Mouse (Mus musculus): ENCODE measurements around the gene Npl. TPM values are rescaled to one million over a fixed set of nuclear protein-coding genes. Genes with fewer than 3 reads are reported as not detected.

Gene Npl
- not detected in 2 replicates for polyA plus RNA-seq (2012; ENCODE audit: insufficient read depth, insufficient read length, low replicate concordance, missing spikeins)

DNA sequence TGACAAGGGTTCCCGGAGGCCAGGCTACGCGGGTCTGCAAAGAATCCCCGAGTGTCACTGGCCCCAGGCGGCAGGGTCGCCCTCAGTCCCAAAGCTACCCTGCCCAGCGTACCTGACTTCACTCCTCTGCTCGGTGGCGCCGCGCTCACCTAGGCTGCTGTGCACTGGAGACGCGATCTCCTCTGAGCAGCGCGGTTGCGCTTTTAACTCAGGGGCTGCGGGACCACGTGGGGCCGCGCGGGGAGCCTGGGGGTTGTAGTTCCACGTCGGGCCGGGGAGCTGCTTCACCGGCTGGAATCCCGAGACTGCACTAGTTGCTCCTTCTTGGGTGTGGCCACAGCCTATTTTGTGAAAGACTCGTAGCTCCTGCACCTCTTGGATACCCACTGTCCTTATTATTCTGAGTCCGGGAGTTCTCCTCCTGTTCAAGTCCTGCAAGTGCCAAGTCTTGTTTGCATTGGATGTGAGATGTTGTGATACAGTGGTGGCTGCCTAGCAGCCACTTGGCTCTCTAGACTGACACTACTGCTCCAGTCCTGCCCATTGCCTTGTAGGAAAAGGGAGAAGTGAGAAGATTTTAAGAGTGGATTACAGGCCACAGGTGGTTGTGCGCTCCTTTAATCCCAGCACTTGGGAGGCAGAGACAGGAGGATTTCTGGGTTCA is at the start of gene Npl:
Npl (minus strand) TSS at position 510 of the 664 bp plus-strand sequence.
- 4% methylated on average over 29 of the region's 29 CpGs for WGBS
- H3K4me3 ChIP-seq (ENCODE audit: insufficient read depth, low read depth, low read length), result peak within 1 kb of the TSS; percentile 99
- 0 out of 2 replicates have a peak, but pooled peaks have one; percentile 50 for TF ChIP-seq POLR2A (IDR thresholded peaks at IDR 0.05; ENCODE audit: insufficient read depth, low read depth, low read length)
- TF ChIP-seq CTCF (IDR thresholded peaks at IDR 0.05; ENCODE audit: insufficient read depth, low read depth, low read length), result no peak
- H3K4me1 ChIP-seq (ENCODE audit: control insufficient read depth, insufficient read depth, low read length), result peaks cover 4% of the 10 kb centered on the region; the same call in 1 of the 2 replicates
- H3K27ac ChIP-seq (ENCODE audit: insufficient read depth, low read depth, low read length), result no peak within 1 kb of the TSS

DNA sequence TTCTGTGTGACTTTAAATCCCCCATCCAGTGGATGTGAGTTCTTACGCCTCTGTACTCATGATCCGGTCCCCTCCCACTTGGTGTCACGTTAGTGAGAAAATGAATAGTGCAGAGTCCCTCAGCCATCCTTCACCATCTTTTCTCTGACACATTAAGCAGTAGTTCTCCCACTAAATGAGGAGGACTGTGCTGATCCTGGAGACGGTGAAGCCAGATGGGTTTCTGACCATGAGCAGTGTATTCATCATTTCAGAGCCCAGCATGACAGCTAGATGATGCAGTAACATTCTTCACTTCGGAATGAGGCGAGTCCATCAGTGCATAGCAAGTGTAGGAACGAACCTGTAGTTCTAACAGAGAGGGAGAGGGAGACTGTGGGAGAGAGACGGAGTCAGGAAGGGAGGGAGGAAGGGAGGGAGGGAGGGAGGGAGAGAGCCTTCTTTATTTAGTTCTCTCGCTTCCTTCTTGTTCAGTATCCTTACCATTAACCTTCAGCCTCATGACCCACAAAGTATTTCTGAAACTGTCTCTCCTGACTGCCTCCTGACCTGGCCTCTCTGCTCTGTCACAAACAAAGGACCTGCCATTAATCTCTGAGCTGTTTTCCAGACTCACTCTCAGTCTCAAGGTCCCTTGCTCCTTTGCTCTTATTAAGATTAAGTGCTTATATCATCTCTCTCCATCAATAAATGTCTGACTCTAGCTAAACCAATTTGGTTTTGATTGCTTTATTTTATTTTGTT is 49.6 kb upstream of the Npl start:
- peaks cover 7% of the 10 kb centered on the region for H3K4me1 ChIP-seq (ENCODE audit: control insufficient read depth, insufficient read depth, low read length)
- TF ChIP-seq CTCF (IDR thresholded peaks at IDR 0.05; ENCODE audit: insufficient read depth, low read depth, low read length) (no peak), POLR2A (IDR thresholded peaks at IDR 0.05; ENCODE audit: insufficient read depth, low read depth, low read length) (no peak)
- 37% methylated on average over 9 of the region's 9 CpGs for WGBS
- no peak overlapping the region for H3K27ac ChIP-seq (ENCODE audit: insufficient read depth, low read depth, low read length)
- no peak overlapping the region for H3K4me3 ChIP-seq (ENCODE audit: insufficient read depth, low read depth, low read length)

DNA sequence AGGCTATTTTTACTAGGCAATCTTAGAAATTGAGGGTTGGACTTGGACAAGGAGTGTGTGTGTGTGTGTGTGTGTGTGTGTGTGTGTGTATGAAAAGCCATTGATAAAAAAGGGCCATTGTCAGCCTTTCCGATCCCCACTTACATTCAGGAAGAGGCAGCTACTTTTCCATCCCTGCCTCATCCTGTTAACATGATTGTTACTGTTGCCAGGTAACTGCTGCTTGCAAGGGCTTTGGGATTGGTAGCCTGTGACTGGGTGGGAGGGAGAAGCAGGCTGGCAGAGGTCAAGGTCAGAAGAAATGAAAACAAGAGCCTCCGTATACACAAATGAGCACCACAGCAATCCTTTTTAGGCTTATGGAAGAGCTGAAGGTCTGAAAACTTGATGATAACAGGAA is 48.9 kb upstream of the Npl start:
- Histone ChIP-seq H3K27ac (ENCODE audit: insufficient read depth, low read depth, low read length) (no peak overlapping the region), H3K4me3 (ENCODE audit: insufficient read depth, low read depth, low read length) (no peak overlapping the region), H3K4me1 (ENCODE audit: control insufficient read depth, insufficient read depth, low read length) (peaks cover 7% of the 10 kb centered on the region)
- WGBS, result 32% methylated on average over 2 of the region's 2 CpGs
- no peak for TF ChIP-seq POLR2A (IDR thresholded peaks at IDR 0.05; ENCODE audit: insufficient read depth, low read depth, low read length)

DNA sequence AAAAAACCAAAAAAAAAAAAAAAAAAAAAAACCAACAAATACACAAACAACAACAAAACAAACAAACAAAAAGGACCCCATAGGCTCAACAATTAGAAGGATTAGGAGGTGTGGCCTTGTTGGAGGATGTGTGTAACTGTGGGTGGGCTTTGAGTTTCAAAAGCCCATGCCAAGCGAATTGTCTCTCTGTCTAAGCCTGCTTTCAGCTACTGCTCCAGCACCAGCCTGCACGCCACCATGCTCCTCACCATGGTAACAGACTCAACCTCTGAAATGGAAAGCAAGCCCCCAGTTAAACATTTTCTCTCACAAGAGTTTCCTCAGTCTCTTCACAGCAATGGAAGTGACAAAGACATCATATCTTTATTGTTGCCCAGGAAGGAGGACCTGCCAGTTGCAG is 43.8 kb upstream of the Npl start:
- Histone ChIP-seq H3K4me3 (ENCODE audit: insufficient read depth, low read depth, low read length) (no peak overlapping the region), H3K27ac (ENCODE audit: insufficient read depth, low read depth, low read length) (no peak overlapping the region), H3K4me1 (ENCODE audit: control insufficient read depth, insufficient read depth, low read length) (peaks cover 2% of the 10 kb centered on the region; the same call in 1 of the 2 replicates)
- TF ChIP-seq POLR2A (IDR thresholded peaks at IDR 0.05; ENCODE audit: insufficient read depth, low read depth, low read length) (no peak), CTCF (IDR thresholded peaks at IDR 0.05; ENCODE audit: insufficient read depth, low read depth, low read length) (no peak)
- 68% methylated on average over 2 of the region's 2 CpGs for WGBS

DNA sequence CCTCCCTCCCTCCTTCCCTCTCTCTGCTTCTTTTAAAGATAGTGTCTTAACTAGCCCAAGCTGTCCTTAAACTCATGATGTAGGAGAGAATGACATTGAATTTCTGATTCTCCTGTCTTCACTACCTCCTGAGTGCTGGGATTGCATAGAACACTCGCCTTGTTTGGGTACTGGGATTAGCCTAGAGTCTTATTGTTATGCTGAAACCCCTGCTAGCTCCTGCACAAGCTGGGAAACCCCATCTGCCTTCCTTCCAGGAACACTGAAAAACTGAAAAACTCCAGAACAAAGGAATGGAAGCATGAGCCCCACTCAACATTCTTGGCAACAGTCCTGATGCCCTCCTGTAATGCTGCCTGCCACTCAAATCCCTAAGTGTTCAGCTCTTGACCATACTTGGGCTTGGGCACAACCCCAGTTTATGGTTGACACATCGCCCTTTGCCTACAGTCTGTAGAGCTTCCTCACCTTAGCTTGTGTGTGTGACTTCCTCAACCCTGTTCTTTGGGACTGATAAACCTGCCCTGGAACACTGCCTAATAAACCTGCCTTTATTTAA is 40.4 kb upstream of the Npl start:
- TF ChIP-seq POLR2A (IDR thresholded peaks at IDR 0.05; ENCODE audit: insufficient read depth, low read depth, low read length), result no peak
- TF ChIP-seq CTCF (IDR thresholded peaks at IDR 0.05; ENCODE audit: insufficient read depth, low read depth, low read length), result no peak
- Histone ChIP-seq H3K27ac (ENCODE audit: insufficient read depth, low read depth, low read length) (no peak overlapping the region), H3K4me3 (ENCODE audit: insufficient read depth, low read depth, low read length) (no peak overlapping the region), H3K4me1 (ENCODE audit: control insufficient read depth, insufficient read depth, low read length) (peaks cover 3% of the 10 kb centered on the region; the same call in 1 of the 2 replicates)
- 82% methylated on average over 2 of the region's 2 CpGs for WGBS

DNA sequence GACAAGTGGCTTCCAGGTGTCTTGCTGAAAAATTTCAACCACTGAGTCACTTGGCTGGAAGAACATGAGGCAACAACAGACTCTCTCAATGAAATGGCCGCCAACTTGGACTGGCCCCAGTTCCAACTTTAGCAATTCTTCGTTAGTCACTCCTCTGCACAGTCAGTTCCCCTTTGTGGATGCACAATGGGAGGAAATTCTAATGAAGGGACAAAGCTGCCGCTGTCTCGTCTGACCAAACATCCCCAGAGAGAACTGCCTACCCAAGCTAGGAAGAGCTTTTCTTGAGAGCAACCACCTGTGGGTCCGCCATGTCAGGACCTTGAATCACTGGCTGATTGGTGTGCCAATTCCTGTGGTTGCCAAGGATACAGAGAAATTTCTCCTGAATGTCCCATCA is 38.1 kb upstream of the Npl start:
- Histone ChIP-seq H3K27ac (ENCODE audit: insufficient read depth, low read depth, low read length) (no peak overlapping the region), H3K4me1 (ENCODE audit: control insufficient read depth, insufficient read depth, low read length) (peaks cover 3% of the 10 kb centered on the region; the same call in 1 of the 2 replicates), H3K4me3 (ENCODE audit: insufficient read depth, low read depth, low read length) (no peak overlapping the region)
- TF ChIP-seq POLR2A (IDR thresholded peaks at IDR 0.05; ENCODE audit: insufficient read depth, low read depth, low read length), result no peak
- TF ChIP-seq CTCF (IDR thresholded peaks at IDR 0.05; ENCODE audit: insufficient read depth, low read depth, low read length), result no peak
- WGBS, result 81% methylated on average over 5 of the region's 5 CpGs

DNA sequence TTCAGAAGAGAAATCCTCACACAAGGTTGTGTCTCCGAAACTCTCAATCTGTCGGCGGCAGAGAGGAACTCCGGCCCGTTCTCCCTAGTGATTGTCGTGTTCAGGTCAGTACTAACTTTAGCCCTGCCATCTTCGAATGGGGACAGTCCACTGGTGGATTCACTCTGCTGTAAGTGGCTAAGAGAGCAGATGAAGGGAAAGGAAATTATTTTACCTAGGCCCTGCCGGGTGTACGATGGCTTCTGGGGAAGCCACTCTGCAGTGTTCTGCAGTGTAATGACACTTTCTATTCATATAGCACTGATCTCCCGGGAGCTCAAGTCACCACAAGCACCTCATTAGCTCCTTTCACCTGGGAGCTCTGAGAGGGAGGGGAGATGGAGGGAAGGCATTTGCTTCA is 37.0 kb upstream of the Npl start:
- Histone ChIP-seq H3K4me3 (ENCODE audit: insufficient read depth, low read depth, low read length) (no peak overlapping the region), H3K4me1 (ENCODE audit: control insufficient read depth, insufficient read depth, low read length) (peaks cover 3% of the 10 kb centered on the region; the same call in 1 of the 2 replicates), H3K27ac (ENCODE audit: insufficient read depth, low read depth, low read length) (no peak overlapping the region)
- WGBS, result 86% methylated on average over 10 of the region's 10 CpGs
- TF ChIP-seq POLR2A (IDR thresholded peaks at IDR 0.05; ENCODE audit: insufficient read depth, low read depth, low read length), result no peak
- TF ChIP-seq CTCF (IDR thresholded peaks at IDR 0.05; ENCODE audit: insufficient read depth, low read depth, low read length), result no peak

DNA sequence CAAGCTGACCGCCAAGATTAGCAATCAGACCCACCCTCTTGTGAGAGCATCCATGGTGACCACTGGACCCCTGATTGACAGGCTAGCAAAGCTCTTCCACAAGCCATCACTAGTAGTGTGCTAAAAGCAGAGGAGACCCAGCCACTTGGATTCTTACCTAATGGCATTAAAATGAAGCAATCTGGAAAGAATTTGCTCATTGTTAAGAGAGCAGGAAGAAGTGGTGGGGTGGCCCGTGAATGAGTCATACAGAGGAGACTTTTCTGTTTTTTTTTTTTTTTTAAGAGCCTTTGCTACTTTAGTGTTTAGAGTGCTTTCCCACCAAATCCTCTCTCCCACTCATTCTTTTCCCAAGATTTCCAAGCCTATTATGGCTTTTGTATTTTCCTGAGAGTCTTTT is 35.9 kb upstream of the Npl start:
- no peak overlapping the region for H3K4me3 ChIP-seq (ENCODE audit: insufficient read depth, low read depth, low read length)
- TF ChIP-seq POLR2A (IDR thresholded peaks at IDR 0.05; ENCODE audit: insufficient read depth, low read depth, low read length) (no peak), CTCF (IDR thresholded peaks at IDR 0.05; ENCODE audit: insufficient read depth, low read depth, low read length) (no peak)
- no peak overlapping the region for H3K27ac ChIP-seq (ENCODE audit: insufficient read depth, low read depth, low read length)
- peaks cover 3% of the 10 kb centered on the region; the same call in 1 of the 2 replicates for H3K4me1 ChIP-seq (ENCODE audit: control insufficient read depth, insufficient read depth, low read length)
- 50% methylated on average over 2 of the region's 2 CpGs for WGBS

DNA sequence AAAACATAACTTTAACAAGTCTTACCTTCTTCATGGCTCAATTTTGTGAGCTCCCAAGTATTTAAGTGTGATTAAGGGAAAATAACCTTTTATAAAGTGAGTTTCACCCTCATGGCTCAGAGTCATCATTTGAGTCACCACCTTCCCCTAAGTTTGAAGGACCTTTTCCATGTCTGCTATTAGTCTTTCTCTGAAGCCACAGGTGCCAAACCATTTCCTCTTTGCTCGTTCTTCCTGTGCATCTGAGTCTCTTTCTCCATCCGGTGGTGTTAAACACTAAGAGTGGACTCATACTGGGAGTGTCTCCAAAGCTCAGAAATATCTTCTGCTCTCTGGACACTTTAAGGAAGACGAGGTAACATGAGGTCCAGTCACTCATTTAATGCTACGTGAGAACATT is 33.3 kb upstream of the Npl start:
- TF ChIP-seq CTCF (IDR thresholded peaks at IDR 0.05; ENCODE audit: insufficient read depth, low read depth, low read length) (no peak), POLR2A (IDR thresholded peaks at IDR 0.05; ENCODE audit: insufficient read depth, low read depth, low read length) (no peak)
- Histone ChIP-seq H3K27ac (ENCODE audit: insufficient read depth, low read depth, low read length) (no peak overlapping the region), H3K4me1 (ENCODE audit: control insufficient read depth, insufficient read depth, low read length) (peaks cover 3% of the 10 kb centered on the region; the same call in 1 of the 2 replicates), H3K4me3 (ENCODE audit: insufficient read depth, low read depth, low read length) (no peak overlapping the region)
- WGBS, result 83% methylated on average over 4 of the region's 4 CpGs
